Mouse (Mus musculus) liver, adult 2 months (tissue): ENCODE data around the gene Dvl2. TPM values are rescaled to one million over a fixed set of nuclear protein-coding genes. Genes with fewer than 3 reads are reported as not detected.

Experiments
- DNase-seq: peaks from one replicate; pipeline ENCODE4 v3.0.0-alpha.2; 2011; ENCODE audit warnings: low read depth, low spot score; ENCODE audit errors: extremely low read depth
- H3K27ac ChIP-seq: fragments of 200-500 bp; replicated peaks from 2 replicates; pipeline ENCODE4 v1.5.1; 2012; ENCODE audit warnings: low read depth, mild to moderate bottlenecking, control low read depth, inconsistent platforms, low read length; ENCODE audit not compliant: insufficient read depth
- H3K27me3 ChIP-seq: fragments of 200-500 bp; 2 replicates; pipeline ENCODE4 v1.6.1; 2012; ENCODE audit warnings: mild to moderate bottlenecking, moderate library complexity, low read length, inconsistent platforms; ENCODE audit not compliant: control insufficient read depth, insufficient read depth
- H3K36me3 ChIP-seq: fragments of 200-500 bp; 2 replicates; pipeline ENCODE4 v1.6.1; 2012; ENCODE audit warnings: low read length, inconsistent platforms; ENCODE audit not compliant: control insufficient read depth, insufficient read depth
- H3K4me1 ChIP-seq: fragments of 200-500 bp; 2 replicates; pipeline ENCODE4 v1.6.1; 2011; ENCODE audit warnings: low read length; ENCODE audit not compliant: control insufficient read depth, insufficient read depth
- H3K4me3 ChIP-seq: fragments of 200-500 bp; 2 replicates; pipeline ENCODE4 v1.5.1; 2011; ENCODE audit warnings: low read depth, mild to moderate bottlenecking, control low read depth, low read length, moderate library complexity; ENCODE audit not compliant: insufficient read depth
- H3K79me2 ChIP-seq: fragments of 200-500 bp; 2 replicates; pipeline ENCODE4 v1.6.1; 2012; ENCODE audit warnings: inconsistent platforms, mild to moderate bottlenecking, low read length, moderate library complexity; ENCODE audit not compliant: control insufficient read depth, insufficient read depth
- H3K9ac ChIP-seq: fragments of 200-500 bp; 2 replicates; pipeline ENCODE4 v1.6.1; 2012; ENCODE audit warnings: low read depth, mild to moderate bottlenecking, control low read depth, inconsistent platforms, low read length
- CTCF ChIP-seq: fragments of 200-500 bp; IDR thresholded peaks from 2 replicates; pipeline ENCODE4 v1.5.1; 2011; ENCODE audit warnings: low read depth, low read length, control low read depth
- POLR2A ChIP-seq: fragments of 200-500 bp; IDR thresholded peaks from 2 replicates; pipeline ENCODE4 v1.6.1; 2011; ENCODE audit warnings: low read length, control low read depth; ENCODE audit not compliant: insufficient read depth; ENCODE audit errors: extremely low read depth
- WGBS: fragments of 180-500 bp; shearing (Covaris S2); methylation state at CpG from one replicate; pipeline ENCODE4 v1.1.7; 2018; 5-methylcytosine and 5-hydroxymethylcytosine counted together
- polyA plus RNA-seq: library from polyadenylated mRNA; depleted of rRNA; stranded (reverse); fragments of >200 nt; gene quantifications from 2 replicates; pipeline ENCODE4 v1.2.3, GENCODE M21; 2012
- total RNA-seq: library from RNA; depleted of rRNA; stranded (reverse); fragments of >200 nt; gene quantifications from 2 replicates; pipeline ENCODE4 v1.2.3, GENCODE M21; 2014

Gene Dvl2
- total and polyA plus RNA-seq, 2 experiments, result 2.8 to 4.5 TPM

DNA sequence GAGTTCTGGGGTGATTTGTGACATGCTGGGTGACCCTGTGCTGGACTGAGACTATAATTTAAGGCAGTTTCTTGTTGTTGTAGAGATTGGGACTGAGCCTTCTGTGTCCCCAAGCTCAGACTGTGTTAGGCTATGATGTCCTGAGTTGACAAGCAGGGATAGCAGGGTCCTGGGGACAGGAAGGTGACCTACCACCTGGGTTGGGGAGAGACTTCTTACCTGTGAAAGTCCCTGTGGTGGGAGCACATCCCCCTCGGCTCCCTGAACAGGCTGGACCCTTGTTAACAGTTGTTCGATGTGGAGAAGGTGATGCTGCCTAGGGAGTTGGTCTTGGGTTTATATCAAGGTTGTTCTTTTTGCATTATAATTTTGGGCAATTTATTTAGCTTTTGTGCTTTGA, 2.1 kb downstream of the Dvl2 start:
- peaks cover 7% of the 10 kb centered on the region; the same call in 1 of the 2 replicates for H3K36me3 ChIP-seq
- TF ChIP-seq POLR2A (no peak), CTCF (no peak)
- DNase-seq, result no peak
- no peak overlapping the region for H3K4me3 ChIP-seq
- H3K4me1 ChIP-seq, result peaks cover 8% of the 10 kb centered on the region
- no peaks in the 10 kb centered on the region for H3K27me3 ChIP-seq
- H3K79me2 ChIP-seq, result peaks cover 14% of the 10 kb centered on the region
- no peak overlapping the region for H3K27ac ChIP-seq
- WGBS, result 93% methylated on average over 2 of the region's 2 CpGs
- H3K9ac ChIP-seq, result no peak overlapping the region

DNA sequence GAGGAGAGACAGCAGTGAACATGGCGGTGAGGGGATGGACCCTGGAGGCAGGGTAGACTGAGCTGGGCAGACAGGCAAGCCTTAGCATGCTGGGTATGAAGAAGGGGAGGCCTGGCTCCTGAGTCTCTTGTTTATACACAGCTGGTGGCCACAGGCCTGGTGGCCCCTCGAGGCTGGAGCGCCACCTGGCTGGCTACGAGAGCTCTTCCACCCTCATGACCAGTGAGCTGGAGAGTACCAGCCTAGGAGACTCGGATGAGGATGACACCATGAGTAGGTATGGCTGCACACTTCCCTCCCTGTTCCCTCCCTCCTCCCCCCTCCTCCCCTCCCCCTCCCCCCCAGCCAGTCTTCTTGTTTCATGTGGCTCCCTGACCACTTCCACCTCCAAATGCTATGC, 5.1 kb downstream of the Dvl2 start:
- H3K9ac ChIP-seq, result no peak overlapping the region
- no peaks in the 10 kb centered on the region for H3K27me3 ChIP-seq
- H3K4me3 ChIP-seq, result no peak overlapping the region
- H3K79me2 ChIP-seq, result peaks cover 14% of the 10 kb centered on the region
- no peak for DNase-seq
- TF ChIP-seq CTCF (peak; percentile 63), POLR2A (no peak)
- H3K27ac ChIP-seq, result no peak overlapping the region
- H3K4me1 ChIP-seq, result peaks cover 8% of the 10 kb centered on the region
- peaks cover 11% of the 10 kb centered on the region; the same call in 1 of the 2 replicates for H3K36me3 ChIP-seq
- WGBS, result 78% methylated on average over 5 of the region's 5 CpGs

DNA sequence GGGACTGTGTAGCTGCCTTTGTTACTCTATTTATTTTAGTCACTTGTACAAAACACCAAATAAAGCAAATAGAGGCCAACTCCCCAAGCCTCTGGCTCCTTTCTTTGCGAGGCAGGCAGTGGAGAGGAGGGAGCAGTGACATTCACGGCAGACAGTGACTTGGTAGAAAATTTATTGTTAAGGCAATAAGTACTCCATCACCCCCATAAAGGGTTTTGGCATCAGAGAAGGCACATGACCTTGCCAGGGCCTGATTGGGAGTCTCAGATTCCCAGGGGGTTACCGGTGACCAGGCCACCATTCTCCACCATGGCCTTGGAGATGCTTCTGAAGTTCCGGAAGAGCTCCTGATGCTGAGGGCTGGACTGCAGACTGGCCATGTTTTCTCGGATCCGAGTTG, 9.6 kb downstream of the Dvl2 start:
- Histone ChIP-seq H3K36me3 (peaks cover 46% of the 10 kb centered on the region), H3K27ac (no peak overlapping the region), H3K4me1 (peaks cover 8% of the 10 kb centered on the region), H3K79me2 (peaks cover 15% of the 10 kb centered on the region; the same call in 1 of the 2 replicates), H3K4me3 (no peak overlapping the region), H3K27me3 (no peaks in the 10 kb centered on the region), H3K9ac (no peak overlapping the region)
- no peak for DNase-seq
- WGBS, result 86% methylated on average over 6 of the region's 6 CpGs
- TF ChIP-seq CTCF (no peak), POLR2A (no peak)

DNA sequence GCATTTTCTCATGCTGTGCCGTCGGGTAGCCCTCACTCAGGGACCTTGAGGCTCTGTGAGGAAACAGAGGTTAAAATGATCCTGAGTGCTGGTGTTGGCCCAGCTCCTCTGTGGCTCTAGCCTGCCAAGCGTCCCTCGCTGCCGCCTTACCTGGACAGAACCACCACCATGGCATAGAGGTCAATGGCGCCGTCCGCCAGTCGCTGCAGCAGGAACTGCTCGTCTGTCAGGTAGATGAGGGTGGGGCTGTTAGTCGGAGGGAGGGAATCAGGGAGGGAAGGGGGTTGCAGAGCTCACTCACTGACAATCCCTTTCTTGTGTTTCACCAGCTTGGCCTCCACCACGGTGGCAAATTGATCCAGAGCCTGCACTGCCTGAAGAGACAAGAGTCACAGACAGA, 10.2 kb downstream of the Dvl2 start:
- 71% methylated on average over 12 of the region's 12 CpGs for WGBS
- peaks cover 46% of the 10 kb centered on the region for H3K36me3 ChIP-seq

DNA sequence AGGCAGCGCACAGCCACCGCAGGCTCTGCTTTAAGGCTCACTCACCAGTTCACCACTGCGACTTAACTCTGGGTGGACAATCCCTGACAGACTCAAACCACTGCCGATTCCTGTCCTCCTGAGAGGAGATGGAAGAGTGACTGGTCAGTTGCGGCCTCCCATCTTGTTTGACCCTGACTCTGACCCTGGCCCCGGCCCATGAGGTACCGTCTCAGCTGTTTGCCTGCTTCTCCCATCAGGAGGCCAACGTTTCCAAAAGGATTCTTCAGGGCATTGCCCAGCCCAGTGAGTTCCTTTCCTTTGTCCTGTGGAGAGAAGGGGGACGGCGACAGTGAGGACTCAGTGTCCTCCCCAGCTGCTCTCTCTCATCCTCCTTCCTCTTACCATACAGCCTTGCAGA, 10.6 kb downstream of the Dvl2 start:
- Histone ChIP-seq H3K27me3 (no peaks in the 10 kb centered on the region), H3K27ac (no peak overlapping the region), H3K36me3 (peaks cover 46% of the 10 kb centered on the region), H3K9ac (no peak overlapping the region), H3K79me2 (peaks cover 16% of the 10 kb centered on the region; the same call in 1 of the 2 replicates), H3K4me1 (peaks cover 8% of the 10 kb centered on the region), H3K4me3 (no peak overlapping the region)
- no peak for TF ChIP-seq CTCF
- no peak for TF ChIP-seq POLR2A
- 88% methylated on average over 10 of the region's 10 CpGs for WGBS
- DNase-seq, result no peak

More for the DNA sequence above, 10.2 kb downstream of the Dvl2 start:
- Histone ChIP-seq H3K9ac (no peak overlapping the region), H3K27ac (no peak overlapping the region), H3K27me3 (no peaks in the 10 kb centered on the region), H3K79me2 (peaks cover 16% of the 10 kb centered on the region; the same call in 1 of the 2 replicates), H3K4me3 (no peak overlapping the region), H3K4me1 (peaks cover 8% of the 10 kb centered on the region)
- TF ChIP-seq POLR2A (no peak), CTCF (no peak)
- no peak for DNase-seq

DNA sequence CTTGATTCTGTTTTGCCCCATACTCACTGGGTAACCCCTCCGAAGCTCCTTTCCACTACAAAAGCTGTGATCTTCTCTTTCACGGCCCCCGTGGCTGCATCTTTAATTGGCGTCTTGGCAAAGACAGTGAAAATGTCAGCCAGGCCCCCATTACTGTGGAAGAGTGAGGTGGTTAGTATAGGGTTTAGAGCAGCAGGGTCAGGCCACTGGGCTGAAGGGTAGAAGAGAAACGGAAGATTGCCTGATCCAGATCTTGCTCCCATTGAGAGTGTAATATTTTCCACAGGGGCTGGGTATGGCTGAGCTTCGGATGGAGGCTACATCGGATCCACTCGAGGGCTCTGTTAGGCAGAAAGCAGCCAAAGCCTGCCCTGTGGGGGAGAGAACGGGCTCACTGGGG, 12.5 kb downstream of the Dvl2 start:
- H3K27ac ChIP-seq, result no peak overlapping the region
- no peak for TF ChIP-seq CTCF

DNA sequence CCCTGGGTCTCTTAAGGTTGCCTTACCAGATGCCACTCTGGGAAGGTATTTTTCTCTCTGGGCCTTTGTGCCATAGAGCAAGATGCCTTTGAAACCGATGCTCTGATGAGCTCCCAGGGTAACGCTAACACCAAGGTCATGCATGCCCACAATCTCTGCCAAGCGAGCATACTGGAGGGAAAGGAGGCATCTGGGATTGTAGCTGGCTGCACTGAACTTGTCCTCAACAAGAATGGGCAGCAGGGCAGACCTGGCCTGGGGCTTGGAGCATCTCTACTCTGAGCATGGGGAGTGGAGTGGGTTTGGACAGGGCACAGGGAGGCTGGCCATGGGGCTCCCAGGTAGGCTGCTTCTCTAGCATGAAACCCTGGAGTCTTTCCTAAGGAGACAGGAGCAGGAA, 13.0 kb downstream of the Dvl2 start:
- H3K27ac ChIP-seq, result no peak overlapping the region
- DNase-seq, result no peak
- no peaks in the 10 kb centered on the region for H3K27me3 ChIP-seq
- 70% methylated on average over 3 of the region's 3 CpGs for WGBS
- TF ChIP-seq CTCF (no peak), POLR2A (no peak)
- H3K9ac ChIP-seq, result no peak overlapping the region
- no peak overlapping the region for H3K4me3 ChIP-seq
- peaks cover 40% of the 10 kb centered on the region for H3K36me3 ChIP-seq
- peaks cover 16% of the 10 kb centered on the region; the same call in 1 of the 2 replicates for H3K79me2 ChIP-seq
- peaks cover 8% of the 10 kb centered on the region for H3K4me1 ChIP-seq

More for the DNA sequence above, 12.5 kb downstream of the Dvl2 start:
- Histone ChIP-seq H3K4me3 (no peak overlapping the region), H3K4me1 (peaks cover 8% of the 10 kb centered on the region), H3K9ac (no peak overlapping the region), H3K27me3 (no peaks in the 10 kb centered on the region), H3K79me2 (peaks cover 16% of the 10 kb centered on the region; the same call in 1 of the 2 replicates), H3K36me3 (peaks cover 44% of the 10 kb centered on the region)
- 94% methylated on average over 9 of the region's 9 CpGs for WGBS
- DNase-seq, result no peak
